ENCODE assay signal across 8 mouse cellular contexts in genomic region chr2:102030652-102031051, GRCm38 (mm10).
A peak's percentile ranks its signal among the peaks of the same experiment; 100 is the strongest.
DNase-seq lines count a peak whose midpoint lies in the region; ATAC-seq lines count a peak whose summit lies in the region.

No protein-coding gene starts in this region.

- H3K27ac ChIP-seq in embryonic facial prominence, embryonic 11.5 days (replicated peaks; ENCODE audit: low read depth, low read length): no peak overlapping the region
- no peak overlapping the region for H3K27ac ChIP-seq in heart, embryonic 16.5 days (ENCODE audit: low read length)

- no peak overlapping the region for H3K4me3 ChIP-seq in embryonic facial prominence, embryonic 11.5 days (ENCODE audit: low read depth, low read length)
- no peak overlapping the region for H3K4me3 ChIP-seq in heart, embryonic 16.5 days (ENCODE audit: low read length)

- no peaks in the 10 kb centered on the region; the same call in 1 of the 2 replicates for H3K36me3 ChIP-seq in embryonic facial prominence, embryonic 11.5 days (replicated peaks; ENCODE audit: control insufficient read depth, insufficient read depth, low read depth, low read length)
- no peaks in the 10 kb centered on the region for H3K36me3 ChIP-seq in heart, embryonic 16.5 days (ENCODE audit: control insufficient read depth, insufficient read depth)

- no peak for ATAC-seq in embryonic facial prominence, embryonic 11.5 days (replicated peaks; ENCODE audit: insufficient number of reproducible peaks, low FRiP score, low TSS enrichment, low read depth)
- ATAC-seq in heart, embryonic 16.5 days (replicated peaks; ENCODE audit: extremely low read depth, insufficient read depth, low FRiP score): peak; percentile 33; the same call in 1 of the 2 replicates
- no peak for ATAC-seq in erythroid progenitor cell, adult 5-6 weeks (replicated peaks; ENCODE audit: low FRiP score, poor library complexity, severe bottlenecking)

- 30% methylated on average over 5 of the region's 5 CpGs for WGBS in embryonic facial prominence, embryonic 11.5 days
- 22% methylated on average over 5 of the region's 5 CpGs for WGBS in heart, embryonic 16.5 days

- H3K27me3 ChIP-seq in embryonic facial prominence, embryonic 11.5 days (ENCODE audit: control insufficient read depth, insufficient read depth, low read length): no peaks in the 10 kb centered on the region
- H3K27me3 ChIP-seq in heart, embryonic 16.5 days (ENCODE audit: control insufficient read depth, insufficient read depth, low read length): no peaks in the 10 kb centered on the region

- no peaks in the 10 kb centered on the region; the same call in 1 of the 2 replicates for H3K9me3 ChIP-seq in embryonic facial prominence, embryonic 11.5 days (replicated peaks; ENCODE audit: control insufficient read depth, low read length)
- H3K9me3 ChIP-seq in heart, embryonic 16.5 days (replicated peaks; ENCODE audit: control insufficient read depth, low read length): no peaks in the 10 kb centered on the region

- H3K4me2 ChIP-seq in embryonic facial prominence, embryonic 11.5 days (ENCODE audit: low read depth, low read length): no peak overlapping the region
- no peak overlapping the region for H3K4me2 ChIP-seq in heart, embryonic 16.5 days (ENCODE audit: low read depth, low read length)

- peak; percentile 70 to 74 for DNase-seq in B cell, adult 2 months
- peak; percentile 81 for DNase-seq in NIH3T3 (ENCODE audit: low read depth)
- peak; percentile 72 for DNase-seq in embryonic facial prominence, embryonic 11.5 days (ENCODE audit: low spot score)
- peak; percentile 72 for DNase-seq in kidney, postnatal 14 days
- DNase-seq in lung, postnatal 25 days (ENCODE audit: low spot score): peak; percentile 57
- DNase-seq in right cerebral cortex, adult 2 months (ENCODE audit: low spot score in 2 of 2): peak; percentile 70 to 77

- H3K9ac ChIP-seq in embryonic facial prominence, embryonic 11.5 days (replicated peaks; ENCODE audit: low read length): no peak overlapping the region
- H3K9ac ChIP-seq in heart, embryonic 16.5 days (ENCODE audit: low read length): no peak overlapping the region

- H3K4me1 ChIP-seq in embryonic facial prominence, embryonic 11.5 days (ENCODE audit: control insufficient read depth, insufficient read depth, low read length): no peaks in the 10 kb centered on the region
- H3K4me1 ChIP-seq in heart, embryonic 16.5 days (ENCODE audit: control insufficient read depth, insufficient read depth, low read length): peaks cover 14% of the 10 kb centered on the region
